Mouse (Mus musculus): ENCODE results near the gene Olfr284. TPM values are rescaled to one million over a fixed set of nuclear protein-coding genes. Genes with fewer than 3 reads are reported as not detected.

The Olfr284 gene
- not detected in 2 replicates for polyA plus RNA-seq (2015; fragmentation: Nextera tagmentation; extraction: Ambion mirVana)

DNA sequence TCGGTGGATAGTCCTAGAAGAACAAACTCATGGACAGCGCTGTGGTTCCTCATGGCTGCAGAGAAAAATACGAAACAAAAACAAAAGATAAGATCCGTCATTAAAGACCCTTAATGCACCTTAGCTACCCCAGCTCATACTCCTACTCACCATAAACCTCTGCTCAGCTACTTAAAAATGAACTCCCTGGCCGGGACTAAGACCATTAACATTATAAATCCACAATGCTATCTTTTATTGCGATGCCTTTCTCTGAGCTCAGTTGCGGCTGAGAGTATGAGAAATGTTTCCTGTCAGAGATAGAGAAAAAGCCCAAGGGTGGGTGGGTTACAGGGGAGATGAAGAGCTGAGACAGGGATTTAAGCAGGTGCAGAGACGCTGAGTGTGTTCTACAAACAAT is at the start of gene Olfr284:
Olfr284 (minus strand) TSS at position 101 of the 400 bp plus-strand sequence.
- H3K27me3 ChIP-seq (ENCODE audit: control insufficient read depth, insufficient read depth, low read depth, low read length) = no peaks in the 10 kb centered on the region
- H3K4me2 ChIP-seq (ENCODE audit: low read depth, low read length) = no peak within 1 kb of the TSS
- no peaks in the 10 kb centered on the region for H3K36me3 ChIP-seq (ENCODE audit: control insufficient read depth, insufficient read depth)
- WGBS (ENCODE audit: insufficient replicate concordance) = 69% methylated on average over 8 of the region's 8 CpGs
- H3K9ac ChIP-seq (ENCODE audit: low read depth, low read length) = no peak within 1 kb of the TSS
- no peak for ATAC-seq (ENCODE audit: low read depth)
- no peaks in the 10 kb centered on the region for H3K9me3 ChIP-seq (replicated peaks; ENCODE audit: control insufficient read depth, low read length)
- no peak within 1 kb of the TSS for H3K27ac ChIP-seq (ENCODE audit: low read length)
- H3K4me3 ChIP-seq (ENCODE audit: low read depth, low read length) = no peak within 1 kb of the TSS
- no peaks in the 10 kb centered on the region for H3K4me1 ChIP-seq (ENCODE audit: control insufficient read depth, low read depth, low read length)

DNA sequence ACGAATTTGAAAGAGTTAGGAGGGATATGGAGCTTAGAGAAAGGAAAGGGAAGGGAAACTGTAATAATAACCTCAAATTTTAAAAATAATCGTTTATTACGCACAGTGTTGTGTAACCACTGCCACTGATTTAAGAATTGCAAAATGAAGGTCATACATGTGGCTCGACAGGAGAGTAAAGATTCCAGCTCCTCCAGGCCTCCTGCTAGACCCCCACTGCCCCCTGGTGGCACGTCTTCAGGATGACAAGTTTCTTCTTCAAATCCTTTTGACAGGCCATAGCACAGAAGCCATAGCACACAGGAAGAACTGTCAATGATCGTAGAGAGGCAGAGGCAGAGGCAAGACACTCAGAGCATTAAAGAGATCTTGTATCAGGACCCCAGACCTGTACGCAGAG is 49.0 kb upstream of the Olfr284 start:
- no peaks in the 10 kb centered on the region for H3K27me3 ChIP-seq (ENCODE audit: control insufficient read depth, insufficient read depth, low read depth, low read length)
- 20% methylated on average over 7 of the region's 7 CpGs for WGBS (ENCODE audit: insufficient replicate concordance)

DNA sequence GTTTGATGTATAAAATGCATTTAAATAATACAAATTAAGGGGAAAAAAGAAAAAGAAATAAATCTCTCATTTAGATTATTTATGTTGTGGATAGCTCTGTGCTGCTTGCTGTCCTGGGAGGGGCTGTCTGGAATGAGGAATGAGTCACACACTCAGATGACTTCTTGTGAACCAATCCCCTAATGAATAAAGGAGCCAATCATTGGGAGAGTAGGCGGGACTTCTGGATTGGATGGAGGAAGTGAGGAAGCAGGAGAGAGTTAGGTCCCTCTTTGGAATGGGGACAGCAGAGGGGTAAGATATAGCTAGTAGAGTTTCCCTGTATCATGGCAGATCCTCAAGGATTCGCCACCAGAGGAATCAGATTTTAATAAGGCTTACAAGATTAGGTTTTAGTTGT is 46.8 kb upstream of the Olfr284 start:
- no peaks in the 10 kb centered on the region for H3K36me3 ChIP-seq (ENCODE audit: control insufficient read depth, insufficient read depth)
- no peak overlapping the region for H3K27ac ChIP-seq (ENCODE audit: low read length)
- ATAC-seq (ENCODE audit: low read depth) = no peak
- no peak overlapping the region for H3K4me2 ChIP-seq (ENCODE audit: low read depth, low read length)
- no peaks in the 10 kb centered on the region for H3K9me3 ChIP-seq (replicated peaks; ENCODE audit: control insufficient read depth, low read length)
- 32% methylated on average over 2 of the region's 2 CpGs for WGBS (ENCODE audit: insufficient replicate concordance)
- no peak overlapping the region for H3K4me3 ChIP-seq (ENCODE audit: low read depth, low read length)
- no peaks in the 10 kb centered on the region for H3K4me1 ChIP-seq (ENCODE audit: control insufficient read depth, low read depth, low read length)
- no peak overlapping the region for H3K9ac ChIP-seq (ENCODE audit: low read depth, low read length)
- no peaks in the 10 kb centered on the region for H3K27me3 ChIP-seq (ENCODE audit: control insufficient read depth, insufficient read depth, low read depth, low read length)

More for the DNA sequence above, 49.0 kb upstream of the Olfr284 start:
- no peaks in the 10 kb centered on the region for H3K9me3 ChIP-seq (replicated peaks; ENCODE audit: control insufficient read depth, low read length)
- no peak overlapping the region for H3K27ac ChIP-seq (ENCODE audit: low read length)
- H3K36me3 ChIP-seq (ENCODE audit: control insufficient read depth, insufficient read depth) = no peaks in the 10 kb centered on the region
- no peak overlapping the region for H3K4me2 ChIP-seq (ENCODE audit: low read depth, low read length)
- H3K4me3 ChIP-seq (ENCODE audit: low read depth, low read length) = no peak overlapping the region
- no peak for ATAC-seq (ENCODE audit: low read depth)
- no peak overlapping the region for H3K9ac ChIP-seq (ENCODE audit: low read depth, low read length)
- no peaks in the 10 kb centered on the region for H3K4me1 ChIP-seq (ENCODE audit: control insufficient read depth, low read depth, low read length)

DNA sequence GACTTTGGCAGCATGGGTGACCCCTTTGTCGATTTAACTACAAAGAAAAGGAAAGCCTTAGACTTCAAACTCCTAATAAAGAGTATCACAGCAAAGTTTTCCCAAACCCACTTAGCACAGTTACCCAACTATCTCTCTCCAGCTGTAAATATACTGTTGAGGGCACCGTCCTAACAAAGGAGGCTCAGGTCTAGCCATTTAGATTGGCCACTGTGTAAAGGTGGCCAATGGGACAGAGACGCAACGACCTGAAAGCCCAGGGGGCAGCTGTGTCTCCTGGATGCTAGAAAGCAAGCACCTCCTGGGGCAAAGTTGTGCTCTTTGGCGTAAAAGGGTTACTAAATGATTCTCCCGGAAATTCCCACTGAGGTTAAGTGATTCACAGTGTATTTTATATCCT is 40.1 kb upstream of the Olfr284 start, which contains the start of gene Olfr283:
Olfr283 (minus strand) TSS at position 101 of the 400 bp plus-strand sequence.
- ATAC-seq (ENCODE audit: low read depth) = no peak
- H3K4me3 ChIP-seq (ENCODE audit: low read depth, low read length) = no peak within 1 kb of the TSS
- H3K4me2 ChIP-seq (ENCODE audit: low read depth, low read length) = no peak within 1 kb of the TSS
- no peak within 1 kb of the TSS for H3K9ac ChIP-seq (ENCODE audit: low read depth, low read length)
- H3K9me3 ChIP-seq (replicated peaks; ENCODE audit: control insufficient read depth, low read length) = no peaks in the 10 kb centered on the region
- no peaks in the 10 kb centered on the region for H3K27me3 ChIP-seq (ENCODE audit: control insufficient read depth, insufficient read depth, low read depth, low read length)
- no peaks in the 10 kb centered on the region for H3K36me3 ChIP-seq (ENCODE audit: control insufficient read depth, insufficient read depth)
- WGBS (ENCODE audit: insufficient replicate concordance) = 61% methylated on average over 6 of the region's 6 CpGs
- no peak within 1 kb of the TSS for H3K27ac ChIP-seq (ENCODE audit: low read length)
- no peaks in the 10 kb centered on the region for H3K4me1 ChIP-seq (ENCODE audit: control insufficient read depth, low read depth, low read length)

DNA sequence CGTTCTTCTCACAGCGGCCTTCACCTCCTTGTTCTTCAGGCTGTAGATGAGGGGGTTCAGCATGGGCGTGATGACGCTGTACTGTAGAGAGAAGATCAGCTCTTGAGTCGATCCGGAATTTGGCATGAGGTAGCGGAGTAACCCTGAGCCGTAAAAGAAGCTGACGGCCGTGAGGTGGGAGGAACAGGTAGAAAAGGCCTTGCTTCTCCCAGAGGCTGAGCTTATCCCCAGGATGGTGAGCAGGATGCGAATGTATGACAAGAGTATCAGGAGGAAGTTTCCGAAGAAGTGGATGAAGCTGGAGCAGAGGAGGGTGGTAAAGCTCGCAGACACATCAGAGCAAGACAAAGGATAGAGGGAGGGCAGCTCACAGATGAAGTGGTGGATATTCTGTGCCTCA is 37.4 kb upstream of the Olfr284 start:
- WGBS (ENCODE audit: insufficient replicate concordance) = 74% methylated on average over 13 of the region's 13 CpGs
- Histone ChIP-seq H3K4me2 (ENCODE audit: low read depth, low read length) (no peak overlapping the region), H3K9ac (ENCODE audit: low read depth, low read length) (no peak overlapping the region), H3K4me1 (ENCODE audit: control insufficient read depth, low read depth, low read length) (no peaks in the 10 kb centered on the region), H3K36me3 (ENCODE audit: control insufficient read depth, insufficient read depth) (no peaks in the 10 kb centered on the region), H3K27ac (ENCODE audit: low read length) (no peak overlapping the region), H3K9me3 (replicated peaks; ENCODE audit: control insufficient read depth, low read length) (no peaks in the 10 kb centered on the region), H3K27me3 (ENCODE audit: control insufficient read depth, insufficient read depth, low read depth, low read length) (no peaks in the 10 kb centered on the region), H3K4me3 (ENCODE audit: low read depth, low read length) (no peak overlapping the region)
- ATAC-seq (ENCODE audit: low read depth) = no peak

DNA sequence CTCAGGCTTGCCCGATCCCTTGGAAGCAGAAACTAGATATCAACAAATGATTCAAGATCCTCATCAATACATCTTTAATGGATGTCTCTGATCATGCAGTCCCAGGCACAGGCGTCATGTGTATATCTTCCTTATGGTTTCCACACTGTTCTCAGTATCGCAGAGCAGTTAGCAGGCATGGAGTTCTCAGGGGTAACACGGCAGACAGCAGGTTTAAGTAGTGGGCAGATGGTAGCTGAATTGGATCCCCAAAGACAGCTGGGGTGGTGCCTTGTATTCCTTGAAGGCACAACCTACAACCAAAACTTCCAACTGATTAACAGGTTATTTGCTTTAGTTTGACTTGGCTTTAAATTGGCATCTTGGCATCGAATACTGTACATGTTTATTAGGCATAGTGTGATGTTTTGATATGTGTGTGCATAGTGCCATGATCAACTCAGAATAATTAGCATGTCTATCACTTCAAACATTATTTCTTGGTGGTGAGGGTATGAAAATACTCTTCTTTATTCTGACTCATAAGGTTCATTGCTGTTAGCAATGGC is 23.5 kb downstream of the Olfr284 start, which contains the start of gene Olfr285:
Olfr285 (minus strand) TSS at position 177 of the 548 bp plus-strand sequence.
- ATAC-seq (ENCODE audit: low read depth) = no peak
- no peak within 1 kb of the TSS for H3K27ac ChIP-seq (ENCODE audit: low read length)
- 77% methylated on average over 5 of the region's 5 CpGs for WGBS (ENCODE audit: insufficient replicate concordance)
- H3K27me3 ChIP-seq (ENCODE audit: control insufficient read depth, insufficient read depth, low read depth, low read length) = no peaks in the 10 kb centered on the region
- H3K9ac ChIP-seq (ENCODE audit: low read depth, low read length) = no peak within 1 kb of the TSS
- H3K4me1 ChIP-seq (ENCODE audit: control insufficient read depth, low read depth, low read length) = no peaks in the 10 kb centered on the region
- H3K4me3 ChIP-seq (ENCODE audit: low read depth, low read length) = no peak within 1 kb of the TSS
- H3K36me3 ChIP-seq (ENCODE audit: control insufficient read depth, insufficient read depth) = no peaks in the 10 kb centered on the region
- H3K9me3 ChIP-seq (replicated peaks; ENCODE audit: control insufficient read depth, low read length) = no peaks in the 10 kb centered on the region
- no peak within 1 kb of the TSS for H3K4me2 ChIP-seq (ENCODE audit: low read depth, low read length)

DNA sequence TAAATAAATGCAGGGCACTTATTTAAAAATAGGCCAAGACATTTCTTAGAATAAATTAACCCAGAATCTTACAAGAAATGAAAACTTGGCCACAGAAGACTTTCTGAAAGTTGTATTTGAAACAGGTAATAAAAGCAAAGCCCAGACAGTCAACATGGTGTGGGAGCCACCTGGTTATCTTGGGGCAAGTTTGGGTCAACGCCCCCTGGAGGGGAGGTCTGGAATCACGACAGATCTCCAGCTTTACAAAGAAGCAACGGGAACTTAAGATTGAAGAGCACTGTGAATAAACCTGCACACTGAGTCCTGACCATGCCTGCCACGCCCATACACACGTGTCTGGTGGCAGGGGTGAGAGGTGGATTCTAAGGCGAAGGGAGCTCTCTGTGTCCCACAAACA is 25.1 kb downstream of the Olfr284 start:
- no peak overlapping the region for H3K4me2 ChIP-seq (ENCODE audit: low read depth, low read length)
- H3K27me3 ChIP-seq (ENCODE audit: control insufficient read depth, insufficient read depth, low read depth, low read length) = no peaks in the 10 kb centered on the region
- H3K9me3 ChIP-seq (replicated peaks; ENCODE audit: control insufficient read depth, low read length) = no peaks in the 10 kb centered on the region
- WGBS (ENCODE audit: insufficient replicate concordance) = 34% methylated on average over 6 of the region's 6 CpGs
- H3K27ac ChIP-seq (ENCODE audit: low read length) = no peak overlapping the region
- no peaks in the 10 kb centered on the region for H3K4me1 ChIP-seq (ENCODE audit: control insufficient read depth, low read depth, low read length)
- no peak overlapping the region for H3K9ac ChIP-seq (ENCODE audit: low read depth, low read length)
- H3K36me3 ChIP-seq (ENCODE audit: control insufficient read depth, insufficient read depth) = no peaks in the 10 kb centered on the region
- H3K4me3 ChIP-seq (ENCODE audit: low read depth, low read length) = no peak overlapping the region
- ATAC-seq (ENCODE audit: low read depth) = no peak

DNA sequence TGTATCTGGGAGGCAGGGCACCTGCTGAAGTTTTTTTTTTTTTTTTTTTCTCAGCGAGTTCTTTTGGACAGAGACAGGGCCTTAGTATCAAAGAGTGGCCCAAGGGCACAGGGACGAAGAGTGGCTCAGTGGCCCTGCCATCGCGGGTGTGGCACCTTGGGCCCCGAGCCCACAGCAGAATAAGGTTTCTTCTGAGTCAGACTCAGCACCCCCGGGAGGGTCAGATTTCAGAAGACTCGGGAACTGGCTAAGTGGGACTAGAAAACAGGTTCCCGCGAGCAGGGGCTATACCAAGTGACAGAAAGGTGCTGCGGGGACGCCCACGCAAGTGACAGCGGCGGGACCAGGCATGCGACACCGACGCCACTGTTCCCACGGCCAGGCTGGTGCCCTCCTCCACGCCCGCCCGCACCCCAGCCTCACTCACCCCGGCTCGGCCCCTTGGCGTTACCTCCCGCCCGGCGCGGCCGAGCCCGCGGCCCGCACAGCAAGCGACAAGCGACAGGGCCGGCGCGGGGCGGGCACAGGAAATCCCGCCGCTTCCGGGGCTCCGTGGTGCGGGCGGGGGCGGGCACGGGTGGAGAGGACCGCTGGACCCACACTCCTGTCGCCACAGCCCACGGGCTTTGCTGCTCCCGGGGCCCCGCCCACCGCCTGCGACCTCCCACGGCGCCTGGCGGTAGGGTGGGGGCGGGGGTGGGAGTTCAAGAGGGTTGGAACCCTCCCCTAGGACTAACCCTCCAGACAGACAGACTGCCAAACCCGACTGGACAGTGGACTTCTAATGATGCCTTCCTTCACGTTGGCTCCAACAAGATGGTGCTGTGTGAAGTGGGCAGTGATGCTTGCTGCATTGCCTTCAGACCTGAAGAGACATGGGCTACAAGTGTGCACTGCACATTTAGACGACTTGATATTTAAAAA is 44.9 kb downstream of the Olfr284 start, which contains the start of gene Zfp641:
Zfp641 (minus strand) TSS at position 534 of the 924 bp plus-strand sequence.
- Histone ChIP-seq H3K27me3 (ENCODE audit: control insufficient read depth, insufficient read depth, low read depth, low read length) (peaks cover 19% of the 10 kb centered on the region), H3K36me3 (ENCODE audit: control insufficient read depth, insufficient read depth) (no peaks in the 10 kb centered on the region), H3K4me3 (ENCODE audit: low read depth, low read length) (peak within 1 kb of the TSS; percentile 53), H3K9ac (ENCODE audit: low read depth, low read length) (peak within 1 kb of the TSS; percentile 28), H3K9me3 (replicated peaks; ENCODE audit: control insufficient read depth, low read length) (no peaks in the 10 kb centered on the region), H3K4me1 (ENCODE audit: control insufficient read depth, low read depth, low read length) (no peaks in the 10 kb centered on the region), H3K4me2 (ENCODE audit: low read depth, low read length) (peak within 1 kb of the TSS; percentile 60), H3K27ac (ENCODE audit: low read length) (no peak within 1 kb of the TSS)
- ATAC-seq (ENCODE audit: low read depth) = no peak
- 3% methylated on average over 55 of the region's 60 CpGs for WGBS (ENCODE audit: insufficient replicate concordance)

DNA sequence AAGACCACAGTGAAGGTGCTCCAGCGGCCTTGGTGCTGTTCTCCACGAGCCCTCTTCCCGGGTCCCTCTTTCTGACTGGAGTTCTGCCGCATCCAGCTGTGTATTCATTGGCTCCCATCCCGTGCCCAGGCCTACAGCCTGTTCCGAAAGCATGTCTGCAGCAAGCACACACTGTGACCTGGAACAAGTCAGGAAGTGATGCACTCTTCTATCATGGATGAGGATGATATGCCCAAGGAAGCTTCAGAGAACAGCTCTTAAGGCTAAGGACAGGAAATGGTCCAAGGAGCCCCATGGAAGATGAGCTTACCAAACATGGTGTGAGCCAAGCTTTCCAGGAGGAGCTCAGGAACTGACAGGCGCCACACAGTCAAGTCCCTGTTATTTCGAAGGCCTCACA is 47.1 kb downstream of the Olfr284 start:
- Histone ChIP-seq H3K27ac (ENCODE audit: low read length) (no peak overlapping the region), H3K9me3 (replicated peaks; ENCODE audit: control insufficient read depth, low read length) (no peaks in the 10 kb centered on the region), H3K36me3 (ENCODE audit: control insufficient read depth, insufficient read depth) (no peaks in the 10 kb centered on the region), H3K27me3 (ENCODE audit: control insufficient read depth, insufficient read depth, low read depth, low read length) (peaks cover 19% of the 10 kb centered on the region), H3K4me2 (ENCODE audit: low read depth, low read length) (no peak overlapping the region), H3K4me1 (ENCODE audit: control insufficient read depth, low read depth, low read length) (no peaks in the 10 kb centered on the region), H3K9ac (ENCODE audit: low read depth, low read length) (no peak overlapping the region), H3K4me3 (ENCODE audit: low read depth, low read length) (no peak overlapping the region)
- ATAC-seq (ENCODE audit: low read depth) = no peak
- 63% methylated on average over 8 of the region's 8 CpGs for WGBS (ENCODE audit: insufficient replicate concordance)
